ENCODE assay signal across 9 mouse cellular contexts in the genomic region with DNA sequence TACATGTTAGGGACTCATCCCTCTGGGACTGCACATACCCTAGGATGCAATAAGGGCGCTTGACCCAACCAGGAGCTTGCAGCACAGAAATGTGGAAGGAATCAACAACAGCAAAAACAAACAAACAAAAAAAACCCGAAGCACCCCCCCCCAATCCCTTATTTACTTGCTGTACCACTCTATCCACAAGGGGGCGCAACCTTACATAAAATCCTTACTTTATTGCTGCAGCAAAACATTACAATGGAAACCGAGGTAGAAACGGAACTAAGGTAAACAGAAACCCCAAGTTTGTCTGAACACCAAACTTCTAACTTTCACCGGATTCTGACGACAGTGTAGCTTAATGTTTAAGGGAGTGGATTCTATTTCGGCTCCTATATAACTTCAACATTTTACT.
A peak's percentile ranks its signal among the peaks of the same experiment; 100 is the strongest.
DNase-seq lines count a peak whose midpoint lies in the region; ATAC-seq and TF ChIP-seq lines count a peak whose summit lies in the region.
"Had no signal": no experiment of that assay in that cellular context is flagged by ENCODE, and none has a peak within 500 bp of the region (broad histone marks: within the 10 kb centered on the region; RNA-seq: fewer than 3 reads in every experiment).

No protein-coding gene starts in this region.

- H3K27ac ChIP-seq in lung, postnatal 0 days (ENCODE audit: low read length) = no peak overlapping the region
- H3K27ac ChIP-seq in MEL (ENCODE audit: control insufficient read depth, low read depth, low read length) = no peak overlapping the region
- no peak overlapping the region for H3K27ac ChIP-seq in embryonic facial prominence, embryonic 11.5 days (replicated peaks; ENCODE audit: low read depth, low read length)
- H3K27ac ChIP-seq in limb, embryonic 14.5 days (replicated peaks; ENCODE audit: low read depth, low read length) = no peak overlapping the region
- H3K27ac ChIP-seq: midbrain, embryonic 12.5 days had no signal

- TF ChIP-seq RAD21 in MEL (IDR thresholded peaks at IDR 0.05; ENCODE audit: low read depth, low read length) = peak; percentile 40

- H3K27me3 ChIP-seq in lung, postnatal 0 days (replicated peaks; ENCODE audit: insufficient read depth, low read length) = no peaks in the 10 kb centered on the region
- no peaks in the 10 kb centered on the region; a peak in 1 of 4 replicates for H3K27me3 ChIP-seq in MEL (ENCODE audit: control insufficient read depth in 1 of 2, insufficient read depth in 2 of 2, low read length in 2 of 2)
- no peaks in the 10 kb centered on the region for H3K27me3 ChIP-seq in embryonic facial prominence, embryonic 11.5 days (ENCODE audit: control insufficient read depth, insufficient read depth, low read length)
- H3K27me3 ChIP-seq in limb, embryonic 14.5 days (ENCODE audit: control insufficient read depth, insufficient read depth, low read length) = no peaks in the 10 kb centered on the region
- H3K27me3 ChIP-seq: midbrain, embryonic 12.5 days had no signal

- TF ChIP-seq CTCF in lung, postnatal 0 days (IDR thresholded peaks at IDR 0.05) = peak; percentile 39
- TF ChIP-seq CTCF in MEL (IDR thresholded peaks at IDR 0.05 in 2 of 3, conservative IDR thresholded peaks at IDR 0.05 in 1 of 3; ENCODE audit: control insufficient read depth in 1 of 3, insufficient read depth in 1 of 3, low read depth in 2 of 3, low read length in 3 of 3, poor library complexity in 1 of 3, severe bottlenecking in 1 of 3) = peak in 2 of 3 experiments; percentile 5 to 46; a peak in 2 of 6 replicates

- TF ChIP-seq POLR2A in MEL (IDR thresholded peaks at IDR 0.05; ENCODE audit: control insufficient read depth in 1 of 2, insufficient read depth in 1 of 2, low read depth in 1 of 2, low read length in 2 of 2, poor library complexity in 1 of 2) = no peak
- TF ChIP-seq POLR2A in limb, embryonic 14.5 days (IDR thresholded peaks at IDR 0.05; ENCODE audit: borderline replicate concordance, extremely low read depth, insufficient read depth, insufficient read length) = no peak

- peak; percentile 6 to 7 for DNase-seq in frontal cortex, postnatal 36 days (ENCODE audit: low spot score in 2 of 2)
- DNase-seq in frontal cortex, postnatal 10 days (ENCODE audit: low spot score in 2 of 2) = no peak
- no peak for DNase-seq in lung, postnatal 0 days (ENCODE audit: low spot score)
- DNase-seq in lung, postnatal 4 days = no peak
- peak; percentile 51 for DNase-seq in MEL (ENCODE audit: low read depth, low spot score)
- DNase-seq in embryonic facial prominence, embryonic 11.5 days (ENCODE audit: low spot score) = peak; percentile 50
- DNase-seq in limb, embryonic 14.5 days (ENCODE audit: low spot score) = peak; percentile 11
- no peak for DNase-seq in MN1 (ENCODE audit: low spot score)

- 24% methylated on average over 8 of the region's 8 CpGs for WGBS in lung, postnatal 0 days
- WGBS in embryonic facial prominence, embryonic 11.5 days = 19% methylated on average over 8 of the region's 8 CpGs
- 34% methylated on average over 8 of the region's 8 CpGs for WGBS in limb, embryonic 14.5 days

- no peaks in the 10 kb centered on the region for H3K4me1 ChIP-seq in lung, postnatal 0 days (ENCODE audit: insufficient read depth, low read depth, low read length)
- no peaks in the 10 kb centered on the region for H3K4me1 ChIP-seq in MEL (ENCODE audit: control insufficient read depth in 1 of 2, insufficient read depth in 2 of 2, low read length in 2 of 2)
- no peaks in the 10 kb centered on the region for H3K4me1 ChIP-seq in embryonic facial prominence, embryonic 11.5 days (ENCODE audit: control insufficient read depth, insufficient read depth, low read length)
- H3K4me1 ChIP-seq in limb, embryonic 14.5 days (ENCODE audit: control insufficient read depth, insufficient read depth, low read length) = no peaks in the 10 kb centered on the region
- H3K4me1 ChIP-seq: midbrain, embryonic 12.5 days had no signal

- no peak overlapping the region for H3K9ac ChIP-seq in lung, postnatal 0 days (replicated peaks; ENCODE audit: low read depth)
- H3K9ac ChIP-seq in MEL (ENCODE audit: control insufficient read depth, low read depth, low read length, poor library complexity, severe bottlenecking) = no peak overlapping the region
- H3K9ac ChIP-seq in embryonic facial prominence, embryonic 11.5 days (replicated peaks; ENCODE audit: low read length) = no peak overlapping the region
- no peak overlapping the region for H3K9ac ChIP-seq in limb, embryonic 14.5 days (ENCODE audit: low read depth, low read length, severe bottlenecking)
- H3K9ac ChIP-seq: midbrain, embryonic 12.5 days had no signal

- H3K36me3 ChIP-seq in lung, postnatal 0 days (ENCODE audit: insufficient read depth, low read length) = no peaks in the 10 kb centered on the region
- H3K36me3 ChIP-seq in MEL (ENCODE audit: control insufficient read depth in 1 of 2, insufficient read depth in 2 of 2, low read length in 2 of 2) = no peaks in the 10 kb centered on the region
- H3K36me3 ChIP-seq in embryonic facial prominence, embryonic 11.5 days (replicated peaks; ENCODE audit: control insufficient read depth, insufficient read depth, low read depth, low read length) = no peaks in the 10 kb centered on the region
- H3K36me3 ChIP-seq in limb, embryonic 14.5 days (ENCODE audit: control insufficient read depth, insufficient read depth, low read length) = no peaks in the 10 kb centered on the region
- H3K36me3 ChIP-seq: midbrain, embryonic 12.5 days had no signal

- H3K9me3 ChIP-seq in lung, postnatal 0 days (ENCODE audit: low read length) = no peaks in the 10 kb centered on the region
- no peaks in the 10 kb centered on the region for H3K9me3 ChIP-seq in MEL (replicated peaks; ENCODE audit: insufficient read depth, low read length)
- no peaks in the 10 kb centered on the region for H3K9me3 ChIP-seq in embryonic facial prominence, embryonic 11.5 days (replicated peaks; ENCODE audit: control insufficient read depth, low read length)
- H3K9me3 ChIP-seq in limb, embryonic 14.5 days (ENCODE audit: control insufficient read depth, low read length) = no peaks in the 10 kb centered on the region
- H3K9me3 ChIP-seq: midbrain, embryonic 12.5 days had no signal

- H3K4me3 ChIP-seq in lung, postnatal 0 days (ENCODE audit: low read depth, low read length) = no peak overlapping the region
- peak overlapping the region; percentile 15 to 75; a peak in 2 of 4 replicates for H3K4me3 ChIP-seq in MEL (ENCODE audit: control insufficient read depth in 1 of 2, insufficient read depth in 1 of 2, low read depth in 2 of 2, low read length in 2 of 2)
- H3K4me3 ChIP-seq in embryonic facial prominence, embryonic 11.5 days (ENCODE audit: low read depth, low read length) = no peak overlapping the region
- no peak overlapping the region for H3K4me3 ChIP-seq in limb, embryonic 14.5 days (replicated peaks; ENCODE audit: low read length)
- H3K4me3 ChIP-seq: midbrain, embryonic 12.5 days had no signal

- H3K4me2 ChIP-seq in lung, postnatal 0 days (replicated peaks; ENCODE audit: low read depth, low read length) = no peak overlapping the region
- H3K4me2 ChIP-seq in embryonic facial prominence, embryonic 11.5 days (ENCODE audit: low read depth, low read length) = no peak overlapping the region
- H3K4me2 ChIP-seq in limb, embryonic 14.5 days (replicated peaks; ENCODE audit: low read depth, low read length, severe bottlenecking) = no peak overlapping the region
- H3K4me2 ChIP-seq: midbrain, embryonic 12.5 days had no signal

- no peaks in the 10 kb centered on the region for H3K79me2 ChIP-seq in MEL (ENCODE audit: control insufficient read depth, insufficient read depth, low read length, poor library complexity)

- no peak for ATAC-seq in lung, postnatal 0 days
- ATAC-seq in embryonic facial prominence, embryonic 11.5 days (replicated peaks; ENCODE audit: insufficient number of reproducible peaks, low FRiP score, low TSS enrichment, low read depth) = no peak
- ATAC-seq in limb, embryonic 14.5 days (ENCODE audit: low FRiP score, low read depth) = no peak

- no peak for TF ChIP-seq EP300 in lung, postnatal 0 days (IDR thresholded peaks at IDR 0.05)
- no peak for TF ChIP-seq EP300 in MEL (IDR thresholded peaks at IDR 0.05; ENCODE audit: low read depth in 1 of 2, low read length in 2 of 2)

TF ChIP-seq in MEL, 35 proteins besides CTCF, POLR2A, EP300 and RAD21:
- TF ChIP-seq ZC3H11A (IDR thresholded peaks at IDR 0.05; ENCODE audit: low read depth, low read length) (peak; percentile 33; the same call in 1 of the 2 replicates), ZNF384 (IDR thresholded peaks at IDR 0.05; ENCODE audit: low read depth, low read length) (no peak), TCF12 (IDR thresholded peaks at IDR 0.05; ENCODE audit: low read depth, low read length) (no peak), SMC3 (IDR thresholded peaks at IDR 0.05; ENCODE audit: low read depth, low read length) (peak; percentile 57)
TF ChIP-seq in MEL: peak in this region for 2.

Comparison
In these comparisons a context has a peak if more than half of its experiments do, and no peak if none do; other contexts are left out.
1. DNase-seq: peak in frontal cortex, postnatal 36 days (2 of 2), MEL (single experiment), embryonic facial prominence, embryonic 11.5 days (single experiment) and limb, embryonic 14.5 days (single experiment); none in frontal cortex, postnatal 10 days (0 of 2), lung, postnatal 0 days (single experiment), lung, postnatal 4 days (0 of 2) and MN1 (single experiment).
2. H3K4me3 ChIP-seq: peak in MEL (2 of 2); none in lung, postnatal 0 days (single experiment), embryonic facial prominence, embryonic 11.5 days (single experiment) and limb, embryonic 14.5 days (single experiment).